Mouse (Mus musculus) kidney, embryonic 16.5 days (tissue): ENCODE measurements around the gene Pklr. TPM values are rescaled to one million over a fixed set of nuclear protein-coding genes. Genes with fewer than 3 reads are reported as not detected.

Source experiments
- ATAC-seq: fragments of 200-750 bp; cut with Nextera tagmentation; 2 replicates; pipeline ENCODE4 v1.8.0; 2017; ENCODE audit warnings: moderate TSS enrichment; ENCODE audit not compliant: low FRiP score, low TSS enrichment
- H3K27ac ChIP-seq: fragments of 300-500 bp; sonication (generic); 2 replicates; pipeline ENCODE4 v1.5.1; 2014; ENCODE audit warnings: low read length
- H3K27me3 ChIP-seq: fragments of 300-500 bp; sonication (generic); 2 replicates; pipeline ENCODE4 v1.6.1; 2014; ENCODE audit warnings: low read length, control low read depth, mixed read lengths; ENCODE audit not compliant: insufficient read depth
- H3K36me3 ChIP-seq: fragments of 300-500 bp; sonication (generic); 2 replicates; pipeline ENCODE4 v1.6.1; 2014; ENCODE audit warnings: low read length, control low read depth, mixed read lengths; ENCODE audit not compliant: insufficient read depth
- H3K4me1 ChIP-seq: fragments of 300-500 bp; sonication (generic); 2 replicates; pipeline ENCODE4 v1.6.1; 2014; ENCODE audit warnings: low read length, control low read depth, mixed read lengths; ENCODE audit not compliant: insufficient read depth
- H3K4me2 ChIP-seq: fragments of 300-500 bp; sonication (generic); replicated peaks from 2 replicates; pipeline ENCODE4 v1.6.1; 2014; ENCODE audit warnings: low read depth, low read length
- H3K4me3 ChIP-seq: fragments of 300-500 bp; sonication (generic); 2 replicates; pipeline ENCODE4 v1.5.1; 2014; ENCODE audit warnings: mild to moderate bottlenecking, low read length
- H3K9ac ChIP-seq: fragments of 300-500 bp; sonication (generic); replicated peaks from 2 replicates; pipeline ENCODE4 v1.6.1; 2014; ENCODE audit warnings: low read length
- H3K9me3 ChIP-seq: fragments of 300-500 bp; sonication (generic); 2 replicates; pipeline ENCODE4 v1.6.1; 2016; ENCODE audit warnings: low read length, control low read depth
- WGBS: fragments of 180-500 bp; shearing (Covaris S2); extraction: QIAGEN DNeasy Blood & Tissue Kit; methylation state at CpG from one replicate; pipeline ENCODE4 v1.1.7; 2014; 5-methylcytosine and 5-hydroxymethylcytosine counted together
- polyA plus RNA-seq: library from polyadenylated mRNA; unstranded; fragments of >200 nt; fragmentation: Nextera tagmentation; extraction: Ambion mirVana; gene quantifications from 2 replicates; pipeline ENCODE4 v1.2.1, GENCODE M21; 2015

Gene Pklr
- polyA plus RNA-seq, 1 experiment from 2014 or later = 5.0 TPM

- no peak overlapping the region for H3K9ac ChIP-seq
- H3K36me3 ChIP-seq = no peaks in the 10 kb centered on the region
- H3K4me1 ChIP-seq = peaks cover 9% of the 10 kb centered on the region
- H3K9me3 ChIP-seq = no peaks in the 10 kb centered on the region
- 71% methylated on average over 10 of the region's 10 CpGs for WGBS
- no peak for ATAC-seq
- no peak overlapping the region for H3K27ac ChIP-seq
- H3K4me3 ChIP-seq = no peak overlapping the region
- H3K27me3 ChIP-seq = peaks cover 8% of the 10 kb centered on the region; the same call in 1 of the 2 replicates
- no peak overlapping the region for H3K4me2 ChIP-seq
These were observed 8.9 kb downstream of the Pklr start for GRCm38 (mm10) chr3:89144821-89145220.

GRCm38 (mm10) chr3:89145566-89145965, 9.6 kb downstream of the Pklr start:
- no peak overlapping the region for H3K4me2 ChIP-seq
- peaks cover 8% of the 10 kb centered on the region; the same call in 1 of the 2 replicates for H3K27me3 ChIP-seq
- no peak overlapping the region for H3K9ac ChIP-seq
- ATAC-seq = no peak
- no peaks in the 10 kb centered on the region for H3K9me3 ChIP-seq
- WGBS = 47% methylated on average over 8 of the region's 8 CpGs
- no peak overlapping the region for H3K4me3 ChIP-seq
- H3K4me1 ChIP-seq = peaks cover 9% of the 10 kb centered on the region
- no peak overlapping the region for H3K27ac ChIP-seq
- H3K36me3 ChIP-seq = no peaks in the 10 kb centered on the region

GRCm38 (mm10) chr3:89147101-89147978, 11.4 kb downstream of the Pklr start:
- Histone ChIP-seq H3K27ac (no peak overlapping the region), H3K9ac (peak overlapping the region; percentile 48)
- 22% methylated on average over 26 of the region's 26 CpGs for WGBS

GRCm38 (mm10) chr3:89147979-89148311, 12.0 kb downstream of the Pklr start:
- peak overlapping the region; percentile 69 for H3K4me2 ChIP-seq
- WGBS = 3% methylated on average over 15 of the region's 15 CpGs
- peak overlapping the region; percentile 48 for H3K9ac ChIP-seq
- no peaks in the 10 kb centered on the region for H3K9me3 ChIP-seq
- H3K4me3 ChIP-seq = peak overlapping the region; percentile 41
- peaks cover 9% of the 10 kb centered on the region for H3K4me1 ChIP-seq
- peaks cover 8% of the 10 kb centered on the region; the same call in 1 of the 2 replicates for H3K27me3 ChIP-seq
- ATAC-seq = no peak; the same call in 1 of the 2 replicates
- no peak overlapping the region for H3K27ac ChIP-seq
- H3K36me3 ChIP-seq = no peaks in the 10 kb centered on the region

More at GRCm38 (mm10) chr3:89147101-89147978, 11.4 kb downstream of the Pklr start:
- peak overlapping the region; percentile 41 for H3K4me3 ChIP-seq
- H3K36me3 ChIP-seq = no peaks in the 10 kb centered on the region
- peak; percentile 89 for ATAC-seq
- peaks cover 8% of the 10 kb centered on the region; the same call in 1 of the 2 replicates for H3K27me3 ChIP-seq
- peaks cover 9% of the 10 kb centered on the region for H3K4me1 ChIP-seq
- H3K9me3 ChIP-seq = no peaks in the 10 kb centered on the region
- H3K4me2 ChIP-seq = peak overlapping the region; percentile 69

- H3K4me1 ChIP-seq = peaks cover 9% of the 10 kb centered on the region
- H3K27ac ChIP-seq = no peak overlapping the region
- H3K27me3 ChIP-seq = peaks cover 8% of the 10 kb centered on the region; the same call in 1 of the 2 replicates
- no peaks in the 10 kb centered on the region for H3K36me3 ChIP-seq
- no peak overlapping the region for H3K4me3 ChIP-seq
- no peaks in the 10 kb centered on the region for H3K9me3 ChIP-seq
- H3K9ac ChIP-seq = no peak overlapping the region
- H3K4me2 ChIP-seq = 0 out of 2 replicates have a peak overlapping the region, but pooled peaks have one; percentile 69
- ATAC-seq = no peak
- 72% methylated on average over 14 of the region's 14 CpGs for WGBS
These were observed 12.6 kb downstream of the Pklr start for GRCm38 (mm10) chr3:89148567-89148966.

- no peak overlapping the region for H3K4me2 ChIP-seq
- no peak for ATAC-seq
- peaks cover 9% of the 10 kb centered on the region for H3K4me1 ChIP-seq
- 50% methylated on average over 17 of the region's 17 CpGs for WGBS
- no peak overlapping the region for H3K4me3 ChIP-seq
- no peaks in the 10 kb centered on the region for H3K9me3 ChIP-seq
- no peaks in the 10 kb centered on the region for H3K36me3 ChIP-seq
- H3K27me3 ChIP-seq = peaks cover 8% of the 10 kb centered on the region; the same call in 1 of the 2 replicates
- H3K9ac ChIP-seq = no peak overlapping the region
- no peak overlapping the region for H3K27ac ChIP-seq
These were observed 16.3 kb downstream of the Pklr start for GRCm38 (mm10) chr3:89152084-89152835.

GRCm38 (mm10) chr3:89156951-89157350, 21.0 kb downstream of the Pklr start:
- no peak for ATAC-seq
- 83% methylated on average over 8 of the region's 8 CpGs for WGBS

GRCm38 (mm10) chr3:89158651-89159050, 22.7 kb downstream of the Pklr start:
- Histone ChIP-seq H3K27ac (no peak overlapping the region), H3K9ac (no peak overlapping the region), H3K36me3 (no peaks in the 10 kb centered on the region), H3K4me2 (no peak overlapping the region), H3K4me3 (no peak overlapping the region), H3K9me3 (no peaks in the 10 kb centered on the region), H3K4me1 (peaks cover 13% of the 10 kb centered on the region), H3K27me3 (peaks cover 10% of the 10 kb centered on the region)
- no peak for ATAC-seq
- 22% methylated on average over 7 of the region's 7 CpGs for whole genome bisulfite sequencing

More at GRCm38 (mm10) chr3:89156951-89157350, 21.0 kb downstream of the Pklr start:
- peaks cover 13% of the 10 kb centered on the region for H3K4me1 ChIP-seq
- no peaks in the 10 kb centered on the region for H3K36me3 ChIP-seq
- no peak overlapping the region for H3K9ac ChIP-seq
- H3K27ac ChIP-seq = no peak overlapping the region
- H3K9me3 ChIP-seq = no peaks in the 10 kb centered on the region
- H3K4me2 ChIP-seq = no peak overlapping the region
- H3K27me3 ChIP-seq = peaks cover 10% of the 10 kb centered on the region
- H3K4me3 ChIP-seq = no peak overlapping the region

GRCm38 (mm10) chr3:89159211-89159610, 23.3 kb downstream of the Pklr start:
- no peak overlapping the region for H3K9ac ChIP-seq
- ATAC-seq = peak; percentile 29; the same call in 1 of the 2 replicates
- H3K4me1 ChIP-seq = peaks cover 18% of the 10 kb centered on the region
- H3K4me3 ChIP-seq = peak overlapping the region; percentile 63
- H3K4me2 ChIP-seq = peak overlapping the region; percentile 99
- no peaks in the 10 kb centered on the region for H3K36me3 ChIP-seq
- no peak overlapping the region for H3K27ac ChIP-seq
- no peaks in the 10 kb centered on the region for H3K9me3 ChIP-seq
- WGBS = 1% methylated on average over 13 of the region's 13 CpGs
- peaks cover 10% of the 10 kb centered on the region for H3K27me3 ChIP-seq
